Mouse (Mus musculus): ENCODE measurements around the gene Smap2.

DNA sequence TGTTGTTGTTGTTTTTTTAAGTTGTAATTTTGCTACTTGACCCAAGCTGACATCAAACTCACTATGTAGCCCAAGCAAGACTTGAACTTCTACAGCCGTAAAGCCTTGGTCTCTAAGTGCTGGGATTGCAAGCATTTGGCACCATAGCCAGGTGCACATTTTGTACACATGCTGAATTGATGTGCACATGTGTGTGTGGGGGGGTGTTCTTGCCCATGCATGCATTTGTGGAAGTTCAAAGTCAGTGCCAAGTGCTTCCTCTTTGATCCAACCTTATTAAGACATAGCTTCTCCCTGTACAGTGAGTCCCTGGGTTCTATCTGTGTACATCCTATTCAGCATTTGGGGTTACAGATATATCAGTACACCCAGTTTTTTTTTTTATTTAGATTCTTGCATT lies 61.5 kb downstream of the Smap2 start:
- TF ChIP-seq EP300 (IDR thresholded peaks at IDR 0.05; ENCODE audit: low read depth) (no peak), CTCF (IDR thresholded peaks at IDR 0.05; ENCODE audit: low read depth) (no peak)
